Mouse (Mus musculus): ENCODE measurements at regions not wholly inside any gene's neighbourhood (a gene's known extent, or its start where the extent isn't known, plus 50 kb on each side); places are given as distances from the start of the nearest gene placed in this dataset.

DNA sequence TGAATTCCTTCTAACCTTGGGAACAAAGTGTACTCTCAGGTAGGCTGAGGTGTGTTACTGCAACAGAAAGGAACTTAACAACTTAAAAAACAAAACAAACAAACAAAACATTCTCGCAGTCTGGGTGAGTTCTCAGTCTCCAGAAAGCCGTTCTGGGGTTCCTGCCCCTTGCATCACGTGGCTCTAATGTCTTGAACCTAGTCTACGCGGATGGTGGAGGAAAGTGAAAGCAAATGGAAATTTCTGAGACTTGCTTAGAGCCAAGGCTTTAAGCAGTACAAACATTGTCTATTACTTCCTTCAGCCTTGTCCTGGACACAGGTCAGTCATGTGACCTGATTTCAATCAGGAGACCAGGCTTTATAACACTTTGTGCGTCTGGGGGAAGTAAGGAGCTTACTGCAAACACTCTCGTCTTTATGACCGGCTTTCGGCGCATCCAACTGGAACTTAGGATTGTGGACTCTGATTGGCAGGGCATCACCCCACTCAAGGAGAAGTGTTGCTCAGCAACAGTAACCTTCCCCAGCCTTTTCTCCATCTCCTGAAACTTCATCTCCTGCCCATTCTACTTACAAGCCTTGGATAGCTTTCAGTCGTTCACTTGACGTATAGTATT lies 125.9 kb upstream of the Gnao1 start:
- TF ChIP-seq ZC3H11A (IDR thresholded peaks at IDR 0.05; ENCODE audit: borderline replicate concordance, low read depth, low read length) (no peak), ZNF384 (IDR thresholded peaks at IDR 0.05; ENCODE audit: low read depth, low read length) (no peak), HCFC1 (IDR thresholded peaks at IDR 0.05; ENCODE audit: borderline replicate concordance, insufficient read depth, low read length) (no peak), CHD2 (IDR thresholded peaks at IDR 0.05; ENCODE audit: low read depth, low read length) (no peak), MAFK (IDR thresholded peaks at IDR 0.05; ENCODE audit: insufficient read depth, low read depth, low read length) (no peak)
- H3K9me3 ChIP-seq (ENCODE audit: control insufficient read depth, insufficient read depth, low read depth, low read length): no peaks in the 10 kb centered on the region
- no peaks in the 10 kb centered on the region for H3K36me3 ChIP-seq (ENCODE audit: control insufficient read depth, insufficient read depth, low read length, poor library complexity, severe bottlenecking)
- in situ Hi-C loops (cut with MboI; ENCODE audit: low sequenced_read_pairs in 2 of 2, unreplicated experiment in 2 of 2): no loop called here
- H3K4me3 ChIP-seq (ENCODE audit: insufficient read depth in 1 of 2, low read depth in 1 of 2, low read length in 2 of 2, poor library complexity in 1 of 2, severe bottlenecking in 1 of 2): no peak overlapping the region
- no peaks in the 10 kb centered on the region for H3K4me1 ChIP-seq (ENCODE audit: control insufficient read depth in 2 of 2, insufficient read depth in 2 of 2, low read length in 2 of 2, poor library complexity in 1 of 2)
- no peak overlapping the region for H3K27ac ChIP-seq (ENCODE audit: insufficient read depth, low read depth, low read length, poor library complexity, severe bottlenecking)
- H3K9ac ChIP-seq (ENCODE audit: insufficient read depth, low read depth, low read length, poor library complexity, severe bottlenecking): no peak overlapping the region
- DNase-seq (ENCODE audit: low read depth, low spot score): no peak

DNA sequence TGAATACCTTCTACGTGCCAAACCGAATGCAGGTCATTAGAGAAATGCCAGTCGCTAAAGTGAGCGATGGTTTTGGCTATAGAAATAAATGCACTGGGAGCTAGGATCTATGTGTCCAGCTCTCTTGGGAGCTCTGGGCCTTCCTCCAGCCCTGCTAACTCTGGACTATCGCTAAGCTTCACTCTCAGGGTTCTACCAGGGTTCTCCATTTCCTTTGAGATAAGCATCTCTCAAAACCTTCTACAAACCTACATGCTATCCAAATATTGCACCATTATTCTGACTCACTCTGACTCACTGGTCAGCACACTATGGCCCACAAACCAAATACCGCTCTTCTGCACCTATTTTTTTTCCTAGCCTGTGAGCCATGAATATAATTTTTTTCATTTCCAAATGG lies 125.4 kb upstream of the Gnao1 start:
- no peaks in the 10 kb centered on the region for H3K36me3 ChIP-seq (ENCODE audit: control insufficient read depth, insufficient read depth, low read length, poor library complexity, severe bottlenecking)
- no peak overlapping the region for H3K9ac ChIP-seq (ENCODE audit: insufficient read depth, low read depth, low read length, poor library complexity, severe bottlenecking)
- H3K9me3 ChIP-seq (ENCODE audit: control insufficient read depth, insufficient read depth, low read depth, low read length): no peaks in the 10 kb centered on the region
- H3K27ac ChIP-seq (ENCODE audit: insufficient read depth, low read depth, low read length, poor library complexity, severe bottlenecking): no peak overlapping the region
- in situ Hi-C loops (cut with MboI; ENCODE audit: low sequenced_read_pairs in 2 of 2, unreplicated experiment in 2 of 2): no loop called here
- H3K4me1 ChIP-seq (ENCODE audit: control insufficient read depth in 2 of 2, insufficient read depth in 2 of 2, low read length in 2 of 2, poor library complexity in 1 of 2): no peaks in the 10 kb centered on the region
- no peak for DNase-seq (ENCODE audit: low read depth, low spot score)
- TF ChIP-seq ZNF384 (IDR thresholded peaks at IDR 0.05; ENCODE audit: low read depth, low read length) (no peak), ZC3H11A (IDR thresholded peaks at IDR 0.05; ENCODE audit: borderline replicate concordance, low read depth, low read length) (no peak), MAFK (IDR thresholded peaks at IDR 0.05; ENCODE audit: insufficient read depth, low read depth, low read length) (no peak), HCFC1 (IDR thresholded peaks at IDR 0.05; ENCODE audit: borderline replicate concordance, insufficient read depth, low read length) (no peak), CHD2 (IDR thresholded peaks at IDR 0.05; ENCODE audit: low read depth, low read length) (no peak)
- no peak overlapping the region for H3K4me3 ChIP-seq (ENCODE audit: insufficient read depth in 1 of 2, low read depth in 1 of 2, low read length in 2 of 2, poor library complexity in 1 of 2, severe bottlenecking in 1 of 2)

DNA sequence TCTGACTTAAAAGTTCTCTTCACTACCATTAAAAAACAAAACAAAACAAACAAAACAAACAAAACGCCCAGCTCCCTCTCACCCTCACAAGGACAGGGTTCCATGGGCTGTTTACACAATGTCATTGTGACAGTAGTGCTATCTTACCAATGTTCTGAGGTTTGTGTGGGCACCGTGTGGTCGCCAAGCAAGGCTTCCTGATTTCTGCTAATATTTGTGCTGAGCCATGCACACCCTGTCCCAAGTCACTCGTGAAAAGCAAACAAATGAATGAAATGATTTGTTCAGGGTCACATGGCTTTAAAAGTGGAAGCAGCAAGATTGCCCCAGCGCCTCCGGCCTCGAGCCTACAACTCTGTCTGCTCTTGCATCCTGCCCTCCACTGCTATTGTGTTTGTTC lies 120.9 kb upstream of the Gnao1 start:
- Histone ChIP-seq H3K4me1 (ENCODE audit: control insufficient read depth in 2 of 2, insufficient read depth in 2 of 2, low read length in 2 of 2, poor library complexity in 1 of 2) (no peaks in the 10 kb centered on the region), H3K4me3 (ENCODE audit: insufficient read depth in 1 of 2, low read depth in 1 of 2, low read length in 2 of 2, poor library complexity in 1 of 2, severe bottlenecking in 1 of 2) (no peak overlapping the region), H3K36me3 (ENCODE audit: control insufficient read depth, insufficient read depth, low read length, poor library complexity, severe bottlenecking) (no peaks in the 10 kb centered on the region), H3K9me3 (ENCODE audit: control insufficient read depth, insufficient read depth, low read depth, low read length) (no peaks in the 10 kb centered on the region), H3K9ac (ENCODE audit: insufficient read depth, low read depth, low read length, poor library complexity, severe bottlenecking) (no peak overlapping the region), H3K27ac (ENCODE audit: insufficient read depth, low read depth, low read length, poor library complexity, severe bottlenecking) (peak overlapping the region; percentile 31; the same call in 1 of the 2 replicates)
- in situ Hi-C loops (cut with MboI; ENCODE audit: low sequenced_read_pairs in 2 of 2, unreplicated experiment in 2 of 2): no loop called here
- TF ChIP-seq HCFC1 (IDR thresholded peaks at IDR 0.05; ENCODE audit: borderline replicate concordance, insufficient read depth, low read length): no peak
- no peak for TF ChIP-seq CHD2 (IDR thresholded peaks at IDR 0.05; ENCODE audit: low read depth, low read length)
- TF ChIP-seq MAFK (IDR thresholded peaks at IDR 0.05; ENCODE audit: insufficient read depth, low read depth, low read length): no peak
- TF ChIP-seq ZC3H11A (IDR thresholded peaks at IDR 0.05; ENCODE audit: borderline replicate concordance, low read depth, low read length): no peak
- no peak for TF ChIP-seq ZNF384 (IDR thresholded peaks at IDR 0.05; ENCODE audit: low read depth, low read length)
- DNase-seq (ENCODE audit: low read depth, low spot score): no peak

DNA sequence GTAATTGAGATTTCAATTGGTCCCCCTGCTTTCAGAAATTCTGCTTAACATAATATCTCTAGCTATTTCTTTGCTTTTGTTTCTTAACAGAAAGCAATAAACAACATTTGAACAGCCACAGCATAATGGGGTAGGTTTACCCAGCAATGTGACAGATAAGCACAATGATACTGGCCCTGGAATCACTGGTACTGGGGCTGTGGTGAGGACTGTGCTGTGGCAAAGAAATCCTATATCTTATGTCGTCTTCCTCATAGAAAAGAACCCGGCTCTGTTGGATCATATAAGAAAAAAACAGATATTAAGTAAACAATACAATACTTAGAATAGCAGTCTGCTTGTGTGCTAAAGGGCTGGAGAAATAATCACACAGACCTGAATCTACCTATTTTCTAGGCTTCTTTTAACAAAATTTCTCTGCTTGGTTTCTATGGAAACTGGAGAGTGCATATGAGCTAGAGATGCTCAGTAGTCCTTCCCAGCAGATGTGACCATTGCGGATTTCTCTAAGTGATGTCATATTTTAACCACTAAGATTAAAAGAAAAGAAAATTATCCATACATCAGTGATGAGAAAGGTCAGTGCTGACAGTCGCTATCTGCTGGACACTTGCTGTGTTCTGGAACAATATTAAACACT lies 119.8 kb upstream of the Gnao1 start:
- H3K27ac ChIP-seq (ENCODE audit: insufficient read depth, low read depth, low read length, poor library complexity, severe bottlenecking): no peak overlapping the region
- no peak for DNase-seq (ENCODE audit: low read depth, low spot score)
- no peak overlapping the region for H3K9ac ChIP-seq (ENCODE audit: insufficient read depth, low read depth, low read length, poor library complexity, severe bottlenecking)
- no peaks in the 10 kb centered on the region for H3K9me3 ChIP-seq (ENCODE audit: control insufficient read depth, insufficient read depth, low read depth, low read length)
- no peak overlapping the region for H3K4me3 ChIP-seq (ENCODE audit: insufficient read depth in 1 of 2, low read depth in 1 of 2, low read length in 2 of 2, poor library complexity in 1 of 2, severe bottlenecking in 1 of 2)
- in situ Hi-C loops (cut with MboI; ENCODE audit: low sequenced_read_pairs in 2 of 2, unreplicated experiment in 2 of 2): no loop called here
- no peaks in the 10 kb centered on the region for H3K36me3 ChIP-seq (ENCODE audit: control insufficient read depth, insufficient read depth, low read length, poor library complexity, severe bottlenecking)
- TF ChIP-seq HCFC1 (IDR thresholded peaks at IDR 0.05; ENCODE audit: borderline replicate concordance, insufficient read depth, low read length) (no peak), ZNF384 (IDR thresholded peaks at IDR 0.05; ENCODE audit: low read depth, low read length) (no peak), MAFK (IDR thresholded peaks at IDR 0.05; ENCODE audit: insufficient read depth, low read depth, low read length) (no peak), ZC3H11A (IDR thresholded peaks at IDR 0.05; ENCODE audit: borderline replicate concordance, low read depth, low read length) (no peak)
- no peaks in the 10 kb centered on the region for H3K4me1 ChIP-seq (ENCODE audit: control insufficient read depth in 2 of 2, insufficient read depth in 2 of 2, low read length in 2 of 2, poor library complexity in 1 of 2)

Data from ES-E14 (cell line).